Mouse (Mus musculus) CD4-positive, CD25-positive, alpha-beta regulatory T cell, adult 4 months (primary cell): Measurements from ENCODE around the gene Pde10a. TPM values are rescaled to one million over a fixed set of nuclear protein-coding genes. Genes with fewer than 3 reads are reported as not detected.

Experiments
- ATAC-seq: one replicate; pipeline ENCODE4 v1.8.0; 2017
- polyA plus RNA-seq, 2 experiments: library from polyadenylated mRNA; unstranded; fragments of 100-300 nt; shearing (Covaris generic); gene quantifications; one replicate each; pipeline ENCODE4 v1.2.1; 2017

Pde10a gene
- polyA plus RNA-seq, 2 experiments from 2014 or later: 1.1 TPM; not detected in 1

GRCm38 (mm10) chr17:8525971-8526740 is 984 bp downstream of the Pde10a start:
- ATAC-seq: no peak

GRCm38 (mm10) chr17:8526815-8527261 is 1.7 kb downstream of the Pde10a start:
- ATAC-seq: no peak

GRCm38 (mm10) chr17:8528641-8529040 is 3.5 kb downstream of the Pde10a start:
- ATAC-seq: no peak

- no peak for ATAC-seq
These were observed 7.4 kb downstream of the Pde10a start for GRCm38 (mm10) chr17:8532609-8533008.

GRCm38 (mm10) chr17:8533828-8534227 is 8.7 kb downstream of the Pde10a start:
- ATAC-seq: no peak

- ATAC-seq: no peak
These were observed 11.3 kb downstream of the Pde10a start for GRCm38 (mm10) chr17:8536522-8536921.

DNA sequence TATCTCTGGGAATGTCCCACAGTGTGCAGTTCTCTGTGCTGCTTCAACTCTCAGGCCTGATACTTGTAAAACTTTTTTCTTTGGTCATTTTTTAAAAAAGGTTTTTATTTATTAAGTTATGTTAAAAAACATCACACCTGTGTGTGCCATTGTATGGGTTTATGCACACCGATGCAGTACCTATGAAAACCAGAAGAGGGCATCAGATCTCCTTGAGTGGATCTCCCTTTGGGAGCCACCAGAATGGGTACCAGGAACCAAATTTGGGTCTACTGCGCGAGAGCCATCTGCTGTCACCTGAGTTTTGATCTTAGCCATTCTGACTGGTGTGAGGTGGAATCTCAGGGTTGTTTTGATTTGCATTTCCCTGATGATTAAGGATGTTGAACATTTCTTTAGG is 12.9 kb downstream of the Pde10a start:
- no peak for ATAC-seq

- ATAC-seq: no peak
These were observed 16.9 kb downstream of the Pde10a start for GRCm38 (mm10) chr17:8541974-8542538.

- ATAC-seq: no peak
These were observed 21.2 kb downstream of the Pde10a start for GRCm38 (mm10) chr17:8546366-8546765.

- ATAC-seq: no peak
These were observed 23.6 kb downstream of the Pde10a start for GRCm38 (mm10) chr17:8548733-8549132.

- ATAC-seq: no peak
These were observed 26.5 kb downstream of the Pde10a start for GRCm38 (mm10) chr17:8551641-8552040.

GRCm38 (mm10) chr17:8552346-8553035 is 27.3 kb downstream of the Pde10a start:
- ATAC-seq: no peak

DNA sequence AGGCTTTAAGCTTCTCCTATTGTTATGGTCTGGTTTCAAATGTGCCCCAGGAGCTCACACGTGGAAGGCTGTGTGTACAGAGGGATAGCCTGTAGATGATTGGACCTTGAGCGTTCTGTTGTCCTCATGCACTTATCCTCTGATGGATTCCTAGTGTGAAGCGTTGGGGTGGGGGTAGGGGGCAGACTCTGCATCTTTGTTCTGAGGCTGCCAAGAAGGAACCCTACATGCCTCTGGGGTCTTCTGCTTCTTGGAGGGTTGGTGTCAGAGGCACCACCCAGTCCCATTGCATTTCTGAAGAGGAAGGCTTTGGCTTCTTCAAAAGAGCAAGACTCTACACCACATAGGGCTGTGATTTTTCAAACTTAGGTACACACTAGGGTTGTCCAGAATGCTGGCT is 28.4 kb downstream of the Pde10a start:
- no peak for ATAC-seq

- no peak for ATAC-seq
These were observed 29.0 kb downstream of the Pde10a start for GRCm38 (mm10) chr17:8554219-8554618.

- ATAC-seq: no peak
These were observed 30.6 kb downstream of the Pde10a start for GRCm38 (mm10) chr17:8555785-8556184.

GRCm38 (mm10) chr17:8556223-8556622 is 31.1 kb downstream of the Pde10a start:
- no peak for ATAC-seq

DNA sequence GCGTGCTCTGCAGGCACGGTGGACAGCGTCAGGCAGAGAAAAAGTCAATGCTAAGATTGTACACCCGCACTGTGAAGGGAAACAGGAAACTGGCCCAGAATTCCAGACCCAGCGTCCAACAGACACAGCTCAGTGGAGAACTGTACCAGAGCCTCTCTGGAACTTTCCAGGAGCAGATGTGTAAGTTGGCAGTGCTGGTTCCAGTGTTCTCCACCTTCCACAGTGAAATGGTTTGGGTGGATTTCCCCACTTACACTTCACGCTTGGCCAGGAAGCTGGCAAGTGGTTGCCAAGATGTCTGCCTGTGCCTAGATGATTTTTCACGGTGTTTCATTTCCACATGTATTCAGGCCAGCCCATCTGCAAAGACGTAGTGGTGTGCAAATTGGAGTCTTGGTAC is 32.8 kb downstream of the Pde10a start:
- no peak for ATAC-seq

GRCm38 (mm10) chr17:8562101-8562885 is 37.1 kb downstream of the Pde10a start:
- ATAC-seq: peak; percentile 87

DNA sequence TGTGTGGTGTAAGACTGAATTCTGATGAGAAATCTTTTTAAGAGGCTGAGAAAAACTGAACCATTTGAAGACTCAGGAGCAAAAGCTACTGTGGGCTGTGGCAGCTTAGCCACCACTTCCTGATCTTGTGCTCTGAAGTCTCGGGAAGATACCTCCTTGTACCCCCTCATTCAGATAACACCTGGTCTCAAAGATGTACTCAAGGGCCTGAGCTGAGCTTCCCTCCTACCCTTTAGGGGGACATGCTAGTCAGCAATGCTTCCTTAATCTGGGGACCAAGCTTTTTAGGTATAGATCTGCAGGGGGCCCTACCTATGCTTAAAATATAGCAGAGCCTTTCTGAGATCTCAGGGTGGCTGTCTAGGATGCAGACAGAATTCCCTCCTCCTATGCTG is 37.7 kb downstream of the Pde10a start:
- ATAC-seq: peak; percentile 20

GRCm38 (mm10) chr17:8566850-8567249 is 41.7 kb downstream of the Pde10a start, which contains the start of gene Gm17087:
TSS of gene Gm17087 (minus strand) at chr17:8566950.
- no peak for ATAC-seq

- no peak for ATAC-seq
These were observed 48.5 kb downstream of the Pde10a start for GRCm38 (mm10) chr17:8573542-8574260.

DNA sequence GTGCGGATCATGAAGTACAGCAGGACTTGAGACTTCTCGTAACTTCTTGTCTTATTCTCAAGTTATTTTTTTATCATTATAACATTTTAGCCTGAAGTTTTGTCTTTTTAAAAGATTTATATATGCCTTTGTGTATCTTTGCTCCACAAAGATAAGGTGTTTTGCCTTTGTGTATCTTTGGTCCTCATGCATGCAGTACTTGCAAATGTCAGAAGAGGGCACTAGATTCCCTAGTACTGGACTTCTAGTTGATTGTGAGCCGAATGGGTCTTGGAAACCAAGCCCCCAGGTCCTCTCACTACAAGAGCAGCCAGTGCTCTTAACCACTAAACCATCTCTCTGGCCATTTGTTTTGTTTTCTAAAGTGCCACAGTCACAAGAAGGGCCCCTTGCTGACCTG is 55.2 kb downstream of the Pde10a start:
- ATAC-seq: no peak
